Mouse (Mus musculus) E14TG2a.4 (cell line): ENCODE data around the gene Arl14.

Experiments
- CTCF ChIP-seq: conservative IDR thresholded peaks from 2 replicates; pipeline ENCODE4 v1.5.1; 2014; ENCODE audit warnings: low read length
- NANOG ChIP-seq: IDR thresholded peaks from 2 replicates; pipeline ENCODE4 v1.6.1; 2014; ENCODE audit warnings: borderline replicate concordance, low read length, mixed read lengths
- POU5F1 ChIP-seq: IDR thresholded peaks from 2 replicates; pipeline ENCODE4 v1.6.1; 2014; ENCODE audit warnings: low read length, borderline replicate concordance

DNA sequence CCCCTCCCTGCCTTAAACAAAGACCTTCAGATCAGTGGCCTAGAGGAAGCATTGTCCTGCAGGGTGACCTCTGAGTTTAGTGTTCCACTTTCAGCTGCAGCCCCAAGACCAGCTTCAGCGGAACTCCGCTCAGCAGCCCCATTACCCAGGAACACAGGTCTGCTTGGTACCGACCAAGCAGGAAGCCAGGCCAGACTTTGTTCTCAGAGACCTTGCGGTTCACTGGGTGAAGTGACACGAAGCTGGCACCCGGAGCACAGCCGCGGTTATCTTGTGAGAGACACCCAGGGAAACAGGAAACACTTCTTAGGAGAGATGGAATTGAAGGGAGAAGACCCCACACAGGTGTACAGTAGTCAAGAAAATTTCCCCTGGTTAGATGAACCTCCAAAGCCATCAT is 1.4 kb downstream of the Arl14 start:
- TF ChIP-seq CTCF = no peak
- no peak for TF ChIP-seq POU5F1
- no peak for TF ChIP-seq NANOG
